Mouse (Mus musculus): Measurements from ENCODE around the gene 1810055G02Rik. TPM values are rescaled to one million over a fixed set of nuclear protein-coding genes. Genes with fewer than 3 reads are reported as not detected.
A peak's percentile ranks its signal among the peaks of the same experiment; 100 is the strongest.

The 1810055G02Rik gene
- polyA plus RNA-seq (2012; ENCODE audit: insufficient read depth, low replicate concordance): 11.1 and 12.3 TPM in 2 replicates

DNA sequence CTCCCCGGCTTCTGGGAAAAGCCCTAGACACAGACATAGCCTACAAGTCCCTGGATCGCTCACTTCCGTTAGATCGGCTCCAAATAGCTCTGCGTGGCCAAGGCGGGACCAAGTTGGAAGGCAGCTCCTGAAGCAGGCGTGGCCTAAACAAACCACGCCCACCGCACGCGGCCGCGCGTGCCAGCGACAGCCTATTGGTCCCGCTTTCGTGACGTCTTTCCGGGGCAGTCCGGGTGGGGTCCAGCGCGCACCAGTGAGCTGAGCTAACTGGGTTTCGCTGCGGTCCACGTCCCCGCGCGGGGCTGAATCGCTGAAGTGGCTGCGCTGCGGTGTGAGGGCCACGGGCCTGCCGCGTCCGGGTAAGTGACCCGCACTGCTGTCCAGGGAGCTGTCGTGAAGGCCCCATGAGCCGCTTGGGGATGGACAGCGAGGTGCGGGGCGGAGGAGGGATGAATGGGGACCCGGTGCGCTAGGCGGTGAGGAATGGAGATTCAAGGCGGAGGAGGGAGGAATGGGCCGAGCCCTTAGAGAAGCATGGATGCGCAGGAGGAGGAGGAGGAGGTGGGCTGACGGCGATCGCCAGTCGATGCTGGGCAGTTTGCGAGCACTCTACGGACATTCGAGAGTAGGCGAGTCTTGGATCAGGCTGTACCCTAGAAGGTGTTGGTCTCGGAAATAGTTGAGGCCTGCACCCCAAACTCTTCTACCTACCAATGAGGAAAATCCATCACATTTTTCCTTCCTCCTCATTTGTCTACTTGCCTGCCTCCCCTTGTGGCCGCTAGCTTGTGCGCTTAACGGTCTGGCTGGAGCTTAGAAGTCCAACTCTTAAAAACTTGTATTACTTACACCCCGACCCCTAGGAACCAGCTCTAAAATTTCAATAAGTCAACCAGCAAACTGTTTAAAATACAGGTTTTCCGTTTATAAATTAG, at the start of gene 1810055G02Rik:
TSS of gene 1810055G02Rik (plus strand) at position 216 of the 935 bp plus-strand sequence.
- TF ChIP-seq GATA1 (IDR thresholded peaks at IDR 0.05; ENCODE audit: borderline replicate concordance, low read length): no peak
- TF ChIP-seq FLI1 (IDR thresholded peaks at IDR 0.05; ENCODE audit: low read length): peak; percentile 62; the same call in 1 of the 2 replicates
- Histone ChIP-seq H3K4me3 (replicated peaks) (peak within 1 kb of the TSS; percentile 99), H3K4me1 (peaks cover 32% of the 10 kb centered on the region), H3K36me3 (replicated peaks; ENCODE audit: low read length) (peaks cover 6% of the 10 kb centered on the region), H3K9me3 (no peaks in the 10 kb centered on the region), H3K27me3 (replicated peaks) (no peaks in the 10 kb centered on the region)

DNA sequence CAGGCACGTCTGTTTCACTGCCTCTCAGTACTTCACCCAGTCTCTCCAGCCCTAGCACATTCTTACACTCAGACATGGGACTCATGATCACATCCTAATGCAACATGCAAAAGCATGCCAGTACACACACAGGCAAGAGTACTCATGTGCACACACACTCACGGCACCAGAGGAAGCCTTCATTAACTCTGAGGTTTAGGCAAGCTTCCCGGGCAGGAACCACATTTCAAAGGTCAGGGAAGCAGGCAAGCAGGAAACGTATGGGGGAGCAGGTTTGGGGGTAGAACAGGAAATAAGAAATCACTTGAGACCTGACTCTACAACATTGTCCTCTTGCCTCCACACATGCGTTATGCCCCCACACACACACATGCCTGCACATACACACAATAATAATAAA, 42.6 kb upstream of the 1810055G02Rik start:
- TF ChIP-seq GATA1 (IDR thresholded peaks at IDR 0.05; ENCODE audit: borderline replicate concordance, low read length): no peak
- no peak for TF ChIP-seq FLI1 (IDR thresholded peaks at IDR 0.05; ENCODE audit: low read length)
- Histone ChIP-seq H3K4me1 (peaks cover 67% of the 10 kb centered on the region), H3K9me3 (no peaks in the 10 kb centered on the region), H3K4me3 (replicated peaks) (peak overlapping the region; percentile 40), H3K27me3 (replicated peaks) (peaks cover 38% of the 10 kb centered on the region), H3K36me3 (replicated peaks; ENCODE audit: low read length) (no peaks in the 10 kb centered on the region)

DNA sequence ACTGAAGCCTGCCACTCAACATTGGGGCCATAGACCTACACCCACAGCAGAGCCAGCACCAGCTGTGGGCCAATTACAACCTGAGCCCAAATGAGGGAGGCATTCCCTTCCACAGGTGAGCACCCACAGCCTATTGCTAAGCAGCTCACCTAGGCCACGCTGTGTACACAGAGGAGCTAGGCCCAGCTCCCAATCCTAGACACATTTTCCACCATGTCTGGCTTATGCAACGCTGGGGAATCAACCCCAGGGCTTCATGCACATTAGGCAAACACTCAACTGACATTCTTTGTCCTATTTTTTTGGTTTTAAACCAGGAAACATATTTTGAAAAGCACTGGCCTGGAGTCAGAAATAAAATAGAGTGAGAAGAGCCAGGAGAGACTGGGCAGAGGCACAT, 41.5 kb upstream of the 1810055G02Rik start:
- Histone ChIP-seq H3K27me3 (replicated peaks) (peaks cover 40% of the 10 kb centered on the region), H3K4me3 (replicated peaks) (peak overlapping the region; percentile 10), H3K36me3 (replicated peaks; ENCODE audit: low read length) (peaks cover 3% of the 10 kb centered on the region), H3K4me1 (peaks cover 69% of the 10 kb centered on the region), H3K9me3 (peaks cover 2% of the 10 kb centered on the region; the same call in 1 of the 2 replicates)
- TF ChIP-seq GATA1 (IDR thresholded peaks at IDR 0.05; ENCODE audit: borderline replicate concordance, low read length): no peak
- no peak for TF ChIP-seq FLI1 (IDR thresholded peaks at IDR 0.05; ENCODE audit: low read length)

DNA sequence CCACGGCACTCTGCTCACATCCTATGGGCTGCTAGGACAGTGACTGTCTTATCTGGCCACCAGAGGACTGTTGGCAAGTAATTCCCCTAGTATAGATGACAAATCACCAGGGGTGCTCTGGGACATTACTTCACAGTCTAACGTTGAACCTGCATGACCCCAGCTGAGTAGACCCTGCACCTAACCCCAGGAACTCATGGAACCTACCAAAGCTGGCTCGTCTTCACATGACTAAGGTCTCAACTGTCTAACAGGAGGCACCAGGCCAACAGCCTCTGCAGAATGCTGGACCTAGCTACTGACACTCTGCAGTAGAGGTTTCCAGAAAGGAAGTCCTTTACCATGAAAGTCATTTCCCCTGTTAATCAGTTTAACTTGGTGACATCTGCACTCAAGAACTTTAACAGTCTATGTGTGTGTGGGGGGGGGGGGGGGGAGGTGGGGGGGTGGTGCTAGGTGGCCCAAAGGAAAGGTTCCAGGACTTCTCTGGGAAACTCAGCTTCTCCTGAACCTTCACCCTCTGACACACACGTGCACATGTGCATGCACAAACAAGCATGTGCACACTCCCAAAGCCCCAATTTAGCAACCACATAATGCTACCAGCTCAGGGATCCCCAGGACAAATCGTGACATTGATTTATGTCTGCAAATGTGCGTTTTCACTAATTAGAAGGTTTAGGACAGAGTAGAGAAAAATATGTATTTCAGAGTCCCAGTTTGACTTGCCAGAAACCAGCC, 40.8 kb upstream of the 1810055G02Rik start:
- Histone ChIP-seq H3K27me3 (replicated peaks) (peaks cover 39% of the 10 kb centered on the region), H3K9me3 (peaks cover 9% of the 10 kb centered on the region), H3K36me3 (replicated peaks; ENCODE audit: low read length) (peaks cover 10% of the 10 kb centered on the region), H3K4me1 (peaks cover 73% of the 10 kb centered on the region), H3K4me3 (replicated peaks) (peak overlapping the region; percentile 56)
- TF ChIP-seq FLI1 (IDR thresholded peaks at IDR 0.05; ENCODE audit: low read length) (no peak), GATA1 (IDR thresholded peaks at IDR 0.05; ENCODE audit: borderline replicate concordance, low read length) (no peak)

DNA sequence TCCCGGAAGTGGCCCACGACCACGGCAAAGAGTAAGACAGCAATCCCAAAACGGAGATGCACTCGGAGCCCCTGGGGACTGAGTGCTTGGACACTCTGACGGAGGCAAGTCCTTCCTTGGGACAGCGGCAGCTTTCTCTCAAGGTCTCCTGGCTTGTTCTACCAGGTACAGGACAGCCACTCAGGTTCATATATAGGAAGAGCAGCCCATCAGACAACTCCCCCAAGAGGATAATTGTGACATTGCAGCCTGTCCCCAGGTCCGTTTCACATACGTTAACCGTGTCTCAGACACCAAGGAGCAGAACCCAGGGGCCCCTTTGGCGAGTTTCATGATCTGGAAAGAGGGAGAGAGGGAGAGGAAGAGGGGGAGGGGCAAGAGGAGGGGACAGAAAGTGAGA, 40.1 kb upstream of the 1810055G02Rik start:
- TF ChIP-seq FLI1 (IDR thresholded peaks at IDR 0.05; ENCODE audit: low read length): no peak
- TF ChIP-seq GATA1 (IDR thresholded peaks at IDR 0.05; ENCODE audit: borderline replicate concordance, low read length): no peak
- H3K36me3 ChIP-seq (replicated peaks; ENCODE audit: low read length): peaks cover 16% of the 10 kb centered on the region
- H3K4me3 ChIP-seq (replicated peaks): no peak overlapping the region
- peaks cover 70% of the 10 kb centered on the region for H3K4me1 ChIP-seq
- H3K27me3 ChIP-seq (replicated peaks): peaks cover 38% of the 10 kb centered on the region
- H3K9me3 ChIP-seq: peaks cover 15% of the 10 kb centered on the region

DNA sequence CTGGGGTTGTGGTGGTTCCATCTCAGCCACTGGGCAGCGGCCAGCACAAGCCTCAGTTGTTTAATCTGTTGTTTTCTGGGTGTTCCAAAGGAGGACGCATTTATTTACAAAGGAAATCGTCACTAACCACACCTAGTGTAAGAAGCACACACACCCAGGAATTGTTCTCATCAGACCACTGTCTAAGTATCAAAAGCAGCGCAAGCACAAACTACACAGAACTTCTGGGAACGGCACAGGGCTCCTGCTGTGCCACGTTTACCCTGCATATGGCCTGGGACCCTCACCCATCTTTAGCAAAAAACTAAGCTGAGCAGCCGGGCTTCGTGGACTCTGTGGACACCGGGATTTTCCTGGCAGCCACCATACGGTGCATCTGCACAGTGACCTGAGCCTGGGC, 39.5 kb upstream of the 1810055G02Rik start:
- peaks cover 34% of the 10 kb centered on the region for H3K27me3 ChIP-seq (replicated peaks)
- H3K9me3 ChIP-seq: peaks cover 20% of the 10 kb centered on the region
- H3K36me3 ChIP-seq (replicated peaks; ENCODE audit: low read length): peaks cover 17% of the 10 kb centered on the region
- no peak overlapping the region for H3K4me3 ChIP-seq (replicated peaks)
- TF ChIP-seq GATA1 (IDR thresholded peaks at IDR 0.05; ENCODE audit: borderline replicate concordance, low read length) (no peak), FLI1 (IDR thresholded peaks at IDR 0.05; ENCODE audit: low read length) (no peak)
- peaks cover 68% of the 10 kb centered on the region for H3K4me1 ChIP-seq

DNA sequence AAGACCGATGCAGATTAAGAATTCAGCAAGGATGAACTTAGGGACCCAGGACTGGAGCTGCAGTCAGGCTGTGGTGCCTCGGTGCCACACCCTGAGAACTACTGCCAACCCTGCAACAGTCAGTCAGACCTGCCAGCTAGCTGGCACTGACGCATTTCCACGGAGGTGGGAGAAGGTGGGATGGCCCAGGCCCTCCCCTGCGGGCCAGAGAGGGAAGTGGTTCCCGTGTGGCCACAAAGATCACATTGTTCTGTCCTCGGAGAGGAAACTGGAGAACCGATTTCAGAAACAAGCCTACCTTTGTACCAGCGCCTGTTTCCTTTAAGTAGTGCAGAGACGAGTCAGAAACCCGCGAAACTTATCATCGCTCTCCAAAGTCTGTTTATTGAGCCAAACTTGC, 39.0 kb upstream of the 1810055G02Rik start:
- peaks cover 32% of the 10 kb centered on the region for H3K27me3 ChIP-seq (replicated peaks)
- TF ChIP-seq GATA1 (IDR thresholded peaks at IDR 0.05; ENCODE audit: borderline replicate concordance, low read length) (no peak), FLI1 (IDR thresholded peaks at IDR 0.05; ENCODE audit: low read length) (no peak)
- H3K4me1 ChIP-seq: peaks cover 72% of the 10 kb centered on the region
- peaks cover 20% of the 10 kb centered on the region for H3K9me3 ChIP-seq
- peaks cover 19% of the 10 kb centered on the region for H3K36me3 ChIP-seq (replicated peaks; ENCODE audit: low read length)
- peak overlapping the region; percentile 81 for H3K4me3 ChIP-seq (replicated peaks)

DNA sequence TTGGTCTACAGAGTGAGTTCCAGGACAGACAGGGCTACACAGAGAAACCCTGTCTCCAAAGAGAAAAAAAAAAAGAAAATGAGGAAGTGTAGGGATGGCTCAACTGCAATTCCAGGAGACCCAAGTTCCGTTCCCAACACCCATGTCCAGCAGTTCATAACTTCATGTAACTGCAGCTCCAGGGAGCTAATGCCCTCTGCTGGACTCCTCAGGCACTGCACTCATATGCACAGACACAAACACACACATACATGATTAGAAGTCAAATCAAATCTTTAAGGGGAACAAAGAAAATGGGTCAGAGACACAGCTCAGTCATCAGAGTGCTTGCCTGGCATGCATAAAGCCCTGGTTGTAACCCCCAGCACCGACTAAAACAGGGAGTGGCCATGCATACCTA, 34.9 kb upstream of the 1810055G02Rik start:
- peaks cover 18% of the 10 kb centered on the region for H3K27me3 ChIP-seq (replicated peaks)
- TF ChIP-seq FLI1 (IDR thresholded peaks at IDR 0.05; ENCODE audit: low read length) (no peak), GATA1 (IDR thresholded peaks at IDR 0.05; ENCODE audit: borderline replicate concordance, low read length) (no peak)
- peaks cover 41% of the 10 kb centered on the region for H3K4me1 ChIP-seq
- no peak overlapping the region for H3K4me3 ChIP-seq (replicated peaks)
- peaks cover 20% of the 10 kb centered on the region for H3K9me3 ChIP-seq
- peaks cover 19% of the 10 kb centered on the region for H3K36me3 ChIP-seq (replicated peaks; ENCODE audit: low read length)

DNA sequence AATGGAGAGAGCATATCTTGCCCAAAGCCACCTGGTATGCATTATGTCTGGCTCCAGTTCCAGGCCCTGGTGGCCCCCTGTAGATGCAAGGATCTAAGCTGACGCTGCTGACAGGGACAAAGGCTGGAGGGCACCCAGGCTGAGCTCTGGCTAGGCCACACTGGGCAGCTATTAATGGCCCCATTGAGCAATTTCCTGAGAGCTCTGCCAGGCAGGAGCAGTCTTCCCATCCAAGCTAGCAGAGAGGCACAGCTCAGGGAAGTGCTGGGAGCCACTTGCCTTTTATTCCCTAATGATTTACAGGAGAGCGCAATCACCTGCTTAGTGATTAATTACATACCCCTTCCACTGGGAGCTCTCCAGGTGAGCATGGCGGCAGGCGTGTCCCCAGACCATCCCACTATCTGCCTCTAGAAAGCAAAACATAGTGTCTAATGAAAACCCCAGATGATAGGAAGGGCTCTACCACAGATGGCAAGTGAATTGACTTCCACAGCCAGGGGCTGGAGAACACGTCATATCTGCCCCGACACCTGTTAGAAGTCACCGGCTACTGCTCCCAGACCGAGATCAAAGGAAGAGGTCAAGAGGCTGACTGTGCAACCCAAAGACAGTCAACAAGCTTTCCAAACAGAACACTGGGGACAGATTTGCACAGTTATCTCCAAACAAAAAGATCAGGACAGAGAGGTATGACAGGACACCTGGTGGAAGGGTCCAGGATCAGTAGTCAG, 33.8 kb upstream of the 1810055G02Rik start:
- peaks cover 20% of the 10 kb centered on the region for H3K9me3 ChIP-seq
- peaks cover 16% of the 10 kb centered on the region for H3K27me3 ChIP-seq (replicated peaks)
- peaks cover 30% of the 10 kb centered on the region for H3K4me1 ChIP-seq
- TF ChIP-seq GATA1 (IDR thresholded peaks at IDR 0.05; ENCODE audit: borderline replicate concordance, low read length): no peak
- no peak for TF ChIP-seq FLI1 (IDR thresholded peaks at IDR 0.05; ENCODE audit: low read length)
- peak overlapping the region; percentile 10 for H3K4me3 ChIP-seq (replicated peaks)
- H3K36me3 ChIP-seq (replicated peaks; ENCODE audit: low read length): peaks cover 19% of the 10 kb centered on the region

Measured in megakaryocyte, embryonic 14.5 days (primary cell).